Comparison of ENCODE assay signal across 23 mouse cellular contexts in the genomic region with DNA sequence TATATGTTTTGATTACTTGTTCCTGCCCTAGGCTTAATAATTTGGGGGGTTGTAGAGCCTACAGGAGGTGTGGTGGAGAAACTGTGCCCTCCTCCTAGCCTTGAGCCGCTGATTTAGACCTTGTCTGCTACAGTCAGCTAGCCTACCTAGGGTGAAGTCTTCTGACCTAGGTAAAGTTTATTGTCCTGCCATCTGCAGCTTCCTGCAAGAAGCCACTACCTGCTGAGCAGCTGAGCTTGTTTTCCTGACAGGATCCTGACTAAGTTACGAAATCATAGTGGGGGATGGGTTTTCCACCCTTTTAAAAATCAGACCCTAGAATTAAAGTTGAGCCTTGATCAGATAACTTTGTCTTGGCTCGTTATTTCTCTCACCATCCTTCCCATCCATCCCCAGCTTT.
"Had no signal": no experiment of that assay in that cellular context is flagged by ENCODE, and none has a peak within 500 bp of the region (broad histone marks: within the 10 kb centered on the region; RNA-seq: fewer than 3 reads in every experiment).

No protein-coding gene starts in this region.

- DNase-seq: gastrocnemius, postnatal 14 days; gastrocnemius, postnatal 36 days; heart, adult 11 months; heart, adult 2 months; heart, postnatal 14 days; heart, postnatal 36 days; kidney, adult 18-20 months; kidney, adult 8-10 months; kidney, postnatal 10 days; kidney, postnatal 25 days; kidney, postnatal 4 days; left cerebral cortex, postnatal 4 days had no signal

- H3K9ac ChIP-seq: heart, embryonic 13.5 days; heart, embryonic 15.5 days; hindbrain, embryonic 13.5 days; hindbrain, embryonic 15.5 days; limb, embryonic 13.5 days; limb, embryonic 15.5 days; liver, embryonic 12.5 days; liver, embryonic 14.5 days had no signal

- H3K4me1 ChIP-seq: heart, embryonic 13.5 days; heart, embryonic 15.5 days; hindbrain, embryonic 13.5 days; hindbrain, embryonic 15.5 days; limb, embryonic 13.5 days; limb, embryonic 15.5 days; liver, embryonic 12.5 days had no signal

- H3K9me3 ChIP-seq: heart, embryonic 15.5 days; hindbrain, embryonic 15.5 days; limb, embryonic 13.5 days; limb, embryonic 15.5 days; liver, embryonic 12.5 days had no signal

- H3K4me3 ChIP-seq: heart, adult 2 months; heart, embryonic 13.5 days; heart, embryonic 15.5 days; hindbrain, embryonic 13.5 days; hindbrain, embryonic 15.5 days; layer of hippocampus, adult 2 months; left cerebral cortex, adult 2 months; limb, embryonic 13.5 days; limb, embryonic 15.5 days; liver, embryonic 12.5 days had no signal

- H3K36me3 ChIP-seq: heart, embryonic 13.5 days; heart, embryonic 15.5 days; hindbrain, embryonic 13.5 days; hindbrain, embryonic 15.5 days; limb, embryonic 13.5 days; limb, embryonic 15.5 days; liver, embryonic 12.5 days had no signal

- H3K27ac ChIP-seq: heart, adult 2 months; heart, embryonic 13.5 days; heart, embryonic 15.5 days; hindbrain, embryonic 13.5 days; hindbrain, embryonic 15.5 days; hindbrain, postnatal 0 days; layer of hippocampus, adult 2 months; left cerebral cortex, adult 2 months; limb, embryonic 13.5 days; limb, embryonic 15.5 days; liver, embryonic 12.5 days; liver, embryonic 14.5 days had no signal
